Mouse (Mus musculus) MEL (cell line): ENCODE measurements at regions not wholly inside any gene's neighbourhood (a gene's known extent, or its start where the extent isn't known, plus 50 kb on each side); places are given as distances from the start of the nearest gene placed in this dataset.

Source experiments
- DNase-seq: peaks from one replicate; pipeline ENCODE4 v3.0.0; 2011; ENCODE audit warnings: low read depth, low spot score
- H3K27ac ChIP-seq: 2 replicates; pipeline ENCODE4 v1.5.1; 2012; ENCODE audit warnings: low read depth, mild to moderate bottlenecking, control low read depth, low read length, moderate library complexity; ENCODE audit not compliant: control insufficient read depth
- H3K27me3 ChIP-seq, 2 experiments: fragments of 150-350 bp in 1 of 2; sonication (generic) in 1 of 2; 2 replicates each; pipeline ENCODE4 v1.6.1; 2012; ENCODE audit warnings: low read length in 2 of 2, mild to moderate bottlenecking in 2 of 2, improper control_type of control experiment in 1 of 2, moderate library complexity in 1 of 2; ENCODE audit not compliant: insufficient read depth in 2 of 2, control insufficient read depth in 1 of 2
- H3K36me3 ChIP-seq, 2 experiments: 2 replicates each; pipeline ENCODE4 v1.6.1; 2012 to 2014; ENCODE audit warnings: low read length in 2 of 2, improper control_type of control experiment in 1 of 2, inconsistent platforms in 1 of 2, mild to moderate bottlenecking in 1 of 2; ENCODE audit not compliant: insufficient read depth in 2 of 2, control insufficient read depth in 1 of 2
- H3K4me1 ChIP-seq, 2 experiments: fragments of 150-350 bp in 1 of 2; sonication (generic) in 1 of 2; 2 replicates each; pipeline ENCODE4 v1.6.1; 2012; ENCODE audit warnings: low read length in 2 of 2, improper control_type of control experiment in 1 of 2, mild to moderate bottlenecking in 1 of 2; ENCODE audit not compliant: insufficient read depth in 2 of 2, control insufficient read depth in 1 of 2
- H3K4me3 ChIP-seq, 2 experiments: fragments of 150-350 bp in 1 of 2; sonication (generic) in 1 of 2; 2 replicates each; pipeline ENCODE4 v1.5.1; 2012; ENCODE audit warnings: low read depth in 2 of 2, low read length in 2 of 2, mild to moderate bottlenecking in 2 of 2, moderate library complexity in 2 of 2, control low read depth in 1 of 2, improper control_type of control experiment in 1 of 2; ENCODE audit not compliant: control insufficient read depth in 1 of 2, insufficient read depth in 1 of 2
- H3K79me2 ChIP-seq: 2 replicates; pipeline ENCODE4 v1.6.1; 2012; ENCODE audit warnings: mild to moderate bottlenecking, low read length, moderate library complexity; ENCODE audit not compliant: control insufficient read depth, poor library complexity, insufficient read depth
- H3K9ac ChIP-seq: 2 replicates; pipeline ENCODE4 v1.6.1; 2012; ENCODE audit warnings: low read depth, mild to moderate bottlenecking, control low read depth, low read length, moderate library complexity; ENCODE audit not compliant: control insufficient read depth, poor library complexity, severe bottlenecking
- H3K9me3 ChIP-seq: fragments of 150-350 bp; sonication (generic); replicated peaks from 2 replicates; pipeline ENCODE4 v1.6.1; 2012; ENCODE audit warnings: mild to moderate bottlenecking, low read length, improper control_type of control experiment, moderate library complexity; ENCODE audit not compliant: insufficient read depth
- CTCF ChIP-seq, 3 experiments: IDR thresholded peaks in 2 of 3; conservative IDR thresholded peaks in 1 of 3; 2 replicates each; pipeline ENCODE4 v1.5.1; 2011 to 2012; ENCODE audit warnings: low read length in 3 of 3, low read depth in 2 of 3, mild to moderate bottlenecking in 2 of 3, improper control_type of control experiment in 1 of 3, inconsistent platforms in 1 of 3, mixed read lengths in 1 of 3, moderate library complexity in 1 of 3; ENCODE audit not compliant: control insufficient read depth in 1 of 3, insufficient read depth in 1 of 3, poor library complexity in 1 of 3, severe bottlenecking in 1 of 3
- E2F4 ChIP-seq: IDR thresholded peaks from 2 replicates; pipeline ENCODE4 v1.6.1; 2011; ENCODE audit warnings: low read depth, low read length, improper control_type of control experiment, borderline replicate concordance
- GABPA ChIP-seq: IDR thresholded peaks from 2 replicates; pipeline ENCODE4 v1.6.1; 2012; ENCODE audit warnings: low read depth, mild to moderate bottlenecking, inconsistent platforms, low read length, improper control_type of control experiment, moderate library complexity
- GATA1 ChIP-seq: IDR thresholded peaks from 2 replicates; pipeline ENCODE4 v1.6.1; 2011; ENCODE audit warnings: low read depth, low read length, improper control_type of control experiment
- HCFC1 ChIP-seq: IDR thresholded peaks from 2 replicates; pipeline ENCODE4 v1.6.1; 2012; ENCODE audit warnings: low read depth, mild to moderate bottlenecking, inconsistent platforms, low read length, improper control_type of control experiment, moderate library complexity
- JUND ChIP-seq: IDR thresholded peaks from 2 replicates; pipeline ENCODE4 v1.6.1; 2011; ENCODE audit warnings: low read depth, mild to moderate bottlenecking, improper control_type of control experiment, low read length
- MAZ ChIP-seq: IDR thresholded peaks from 2 replicates; pipeline ENCODE4 v1.6.1; 2012; ENCODE audit warnings: low read depth, mild to moderate bottlenecking, inconsistent platforms, low read length, improper control_type of control experiment
- MEF2A ChIP-seq: IDR thresholded peaks from 2 replicates; pipeline ENCODE4 v1.6.1; 2014; ENCODE audit warnings: low read depth, mild to moderate bottlenecking, inconsistent platforms, low read length, improper control_type of control experiment; ENCODE audit not compliant: poor library complexity, insufficient replicate concordance, severe bottlenecking; ENCODE audit errors: extremely low read depth
- MXI1 ChIP-seq: IDR thresholded peaks from 2 replicates; pipeline ENCODE4 v1.6.1; 2011; ENCODE audit warnings: mild to moderate bottlenecking, low read depth, low read length, improper control_type of control experiment
- MYB ChIP-seq: IDR thresholded peaks from 2 replicates; pipeline ENCODE4 v1.6.1; 2011; ENCODE audit warnings: mild to moderate bottlenecking, low read depth, low read length, improper control_type of control experiment
- MYC ChIP-seq: IDR thresholded peaks from 2 replicates; pipeline ENCODE4 v1.6.1; 2011; ENCODE audit warnings: low read depth, mild to moderate bottlenecking, low read length, improper control_type of control experiment, moderate library complexity
- NELFE ChIP-seq: IDR thresholded peaks from 2 replicates; pipeline ENCODE4 v1.6.1; 2011; ENCODE audit warnings: low read depth, low read length, improper control_type of control experiment
- NRF1 ChIP-seq: IDR thresholded peaks from 2 replicates; pipeline ENCODE4 v1.6.1; 2014; ENCODE audit warnings: low read depth, mild to moderate bottlenecking, inconsistent platforms, low read length, improper control_type of control experiment, moderate library complexity; ENCODE audit not compliant: poor library complexity, insufficient read depth, severe bottlenecking
- POLR2A ChIP-seq, 2 experiments: IDR thresholded peaks; 2 replicates each; pipeline ENCODE4 v1.6.1; 2011 to 2012; ENCODE audit warnings: low read length in 2 of 2, mild to moderate bottlenecking in 2 of 2, control low read depth in 1 of 2, improper control_type of control experiment in 1 of 2, low read depth in 1 of 2, moderate library complexity in 1 of 2; ENCODE audit not compliant: control insufficient read depth in 1 of 2, insufficient read depth in 1 of 2, poor library complexity in 1 of 2
- RCOR1 ChIP-seq: IDR thresholded peaks from 2 replicates; pipeline ENCODE4 v1.6.1; 2012; ENCODE audit warnings: low read depth, mild to moderate bottlenecking, inconsistent platforms, low read length, improper control_type of control experiment
- TAL1 ChIP-seq: IDR thresholded peaks from 2 replicates; pipeline ENCODE4 v1.6.1; 2012; ENCODE audit warnings: mild to moderate bottlenecking, inconsistent platforms, low read length, moderate library complexity, mixed read lengths
- TCF12 ChIP-seq: IDR thresholded peaks from 2 replicates; pipeline ENCODE4 v1.6.1; 2014; ENCODE audit warnings: low read depth, mild to moderate bottlenecking, inconsistent platforms, low read length, improper control_type of control experiment, moderate library complexity
- USF1 ChIP-seq: IDR thresholded peaks from 2 replicates; pipeline ENCODE4 v1.6.1; 2014; ENCODE audit warnings: low read depth, mild to moderate bottlenecking, inconsistent platforms, low read length, improper control_type of control experiment, moderate library complexity
- ZKSCAN1 ChIP-seq: IDR thresholded peaks from 2 replicates; pipeline ENCODE4 v1.6.1; 2012; ENCODE audit warnings: low read depth, mild to moderate bottlenecking, inconsistent platforms, low read length, improper control_type of control experiment, moderate library complexity
- ZMIZ1 ChIP-seq: IDR thresholded peaks from 2 replicates; pipeline ENCODE4 v1.6.1; 2012; ENCODE audit warnings: low read depth, mild to moderate bottlenecking, inconsistent platforms, low read length, improper control_type of control experiment, moderate library complexity
- ZNF384 ChIP-seq: IDR thresholded peaks from 2 replicates; pipeline ENCODE4 v1.6.1; 2012; ENCODE audit warnings: low read depth, mild to moderate bottlenecking, inconsistent platforms, low read length, improper control_type of control experiment

- no peak overlapping the region for H3K27ac ChIP-seq
- H3K79me2 ChIP-seq: no peaks in the 10 kb centered on the region
- DNase-seq: no peak
- no peaks in the 10 kb centered on the region for H3K4me1 ChIP-seq
- H3K4me3 ChIP-seq: no peak overlapping the region
- TF ChIP-seq NELFE (no peak), RCOR1 (no peak), GATA1 (no peak), ZKSCAN1 (no peak), USF1 (no peak), MXI1 (no peak), POLR2A (IDR thresholded peaks at IDR 0.05; ENCODE audit: control insufficient read depth in 1 of 2, insufficient read depth in 1 of 2, low read depth in 1 of 2, low read length in 2 of 2, poor library complexity in 1 of 2) (no peak), TCF12 (no peak), GABPA (no peak), JUND (no peak), ZNF384 (no peak)
- TF ChIP-seq, all 39 proteins: peak for 0
- no peaks in the 10 kb centered on the region for H3K36me3 ChIP-seq
- H3K9me3 ChIP-seq: no peaks in the 10 kb centered on the region
- no peak overlapping the region for H3K9ac ChIP-seq
- H3K27me3 ChIP-seq: no peaks in the 10 kb centered on the region
Observed at GRCm38 (mm10) chr14:33734446-33735043, 145.5 kb downstream of the Ptpn20 start.

- Histone ChIP-seq H3K79me2 (no peaks in the 10 kb centered on the region), H3K9ac (no peak overlapping the region), H3K4me1 (no peaks in the 10 kb centered on the region), H3K36me3 (no peaks in the 10 kb centered on the region), H3K27ac (no peak overlapping the region), H3K9me3 (no peaks in the 10 kb centered on the region), H3K4me3 (no peak overlapping the region), H3K27me3 (no peaks in the 10 kb centered on the region)
- no peak for DNase-seq
- TF ChIP-seq ZMIZ1 (no peak), HCFC1 (no peak), MYC (no peak), MYB (no peak), NRF1 (no peak), MEF2A (no peak), GATA1 (no peak), E2F4 (no peak), CTCF (IDR thresholded peaks at IDR 0.05 in 2 of 3, conservative IDR thresholded peaks at IDR 0.05 in 1 of 3; ENCODE audit: control insufficient read depth in 1 of 3, insufficient read depth in 1 of 3, low read depth in 2 of 3, low read length in 3 of 3, poor library complexity in 1 of 3, severe bottlenecking in 1 of 3) (no peak), MAZ (no peak), GABPA (no peak), TAL1 (no peak)
Observed at GRCm38 (mm10) chr14:33735653-33736052, 146.6 kb downstream of the Ptpn20 start.
